Mouse (Mus musculus) intestine, embryonic 15.5 days (tissue): ENCODE data around the gene Tet2. TPM values are rescaled to one million over a fixed set of nuclear protein-coding genes. Genes with fewer than 3 reads are reported as not detected.

Source experiments
- ATAC-seq: fragments of 200-750 bp; cut with Nextera tagmentation; 2 replicates; pipeline ENCODE4 v1.8.0; 2017; ENCODE audit warnings: moderate TSS enrichment, moderate library complexity
- H3K27ac ChIP-seq: fragments of 300-500 bp; sonication (generic); 2 replicates; pipeline ENCODE4 v1.5.1; 2015; ENCODE audit warnings: mild to moderate bottlenecking, inconsistent platforms
- H3K27me3 ChIP-seq: fragments of 300-500 bp; sonication (generic); replicated peaks from 2 replicates; pipeline ENCODE4 v1.6.1; 2015; ENCODE audit warnings: inconsistent platforms
- H3K36me3 ChIP-seq: fragments of 300-500 bp; sonication (generic); 2 replicates; pipeline ENCODE4 v1.6.1; 2015; ENCODE audit warnings: inconsistent platforms
- H3K4me1 ChIP-seq: fragments of 300-500 bp; sonication (generic); replicated peaks from 2 replicates; pipeline ENCODE4 v1.6.1; 2015; ENCODE audit warnings: inconsistent platforms
- H3K4me2 ChIP-seq: fragments of 300-500 bp; sonication (generic); replicated peaks from 2 replicates; pipeline ENCODE4 v1.6.1; 2015; ENCODE audit warnings: mild to moderate bottlenecking, inconsistent platforms
- H3K4me3 ChIP-seq: fragments of 300-500 bp; sonication (generic); replicated peaks from 2 replicates; pipeline ENCODE4 v1.5.1; 2015; ENCODE audit warnings: inconsistent platforms
- H3K9ac ChIP-seq: fragments of 300-500 bp; sonication (generic); 2 replicates; pipeline ENCODE4 v1.6.1; 2015; ENCODE audit warnings: inconsistent platforms
- H3K9me3 ChIP-seq: fragments of 300-500 bp; sonication (generic); 2 replicates; pipeline ENCODE4 v1.6.1; 2016; ENCODE audit warnings: inconsistent platforms
- WGBS: fragments of 180-500 bp; shearing (Covaris S2); methylation state at CpG from one replicate; pipeline ENCODE4 v1.1.7; 2015; 5-methylcytosine and 5-hydroxymethylcytosine counted together
- polyA plus RNA-seq: library from polyadenylated mRNA; unstranded; fragments of >200 nt; fragmentation: Nextera tagmentation; extraction: Ambion mirVana; gene quantifications from 2 replicates; pipeline ENCODE4 v1.2.1, GENCODE M21; 2015

The Tet2 gene
- polyA plus RNA-seq, 1 experiment from 2014 or later, result 13.6 TPM

- Histone ChIP-seq H3K4me1 (peaks cover 5% of the 10 kb centered on the region), H3K9me3 (no peaks in the 10 kb centered on the region), H3K27ac (no peak overlapping the region), H3K9ac (no peak overlapping the region), H3K4me3 (no peak overlapping the region), H3K36me3 (no peaks in the 10 kb centered on the region), H3K4me2 (no peak overlapping the region), H3K27me3 (no peaks in the 10 kb centered on the region)
- no peak for ATAC-seq
- whole genome bisulfite sequencing, result 56% methylated on average over 3 of the region's 3 CpGs
Observed at GRCm38 (mm10) chr3:133530664-133531063, 14.3 kb downstream of the Tet2 start.

- ATAC-seq, result no peak
- Histone ChIP-seq H3K9ac (no peak overlapping the region), H3K27ac (no peak overlapping the region), H3K9me3 (no peaks in the 10 kb centered on the region), H3K4me2 (no peak overlapping the region), H3K36me3 (no peaks in the 10 kb centered on the region), H3K4me3 (no peak overlapping the region), H3K27me3 (no peaks in the 10 kb centered on the region), H3K4me1 (no peaks in the 10 kb centered on the region)
- WGBS, result 77% methylated on average over 4 of the region's 4 CpGs
Observed at GRCm38 (mm10) chr3:133526119-133526723, 18.7 kb downstream of the Tet2 start.

GRCm38 (mm10) chr3:133525578-133525977, 19.4 kb downstream of the Tet2 start:
- H3K4me2 ChIP-seq, result no peak overlapping the region
- no peak overlapping the region for H3K27ac ChIP-seq
- H3K36me3 ChIP-seq, result no peaks in the 10 kb centered on the region
- no peak for ATAC-seq
- no peaks in the 10 kb centered on the region for H3K9me3 ChIP-seq
- H3K4me3 ChIP-seq, result no peak overlapping the region
- no peaks in the 10 kb centered on the region for H3K4me1 ChIP-seq
- no peak overlapping the region for H3K9ac ChIP-seq
- H3K27me3 ChIP-seq, result no peaks in the 10 kb centered on the region
- WGBS, result 71% methylated on average over 1 of the region's 1 CpGs

GRCm38 (mm10) chr3:133524341-133525050, 20.4 kb downstream of the Tet2 start:
- no peak for ATAC-seq
- no peaks in the 10 kb centered on the region for H3K27me3 ChIP-seq
- 79% methylated on average over 4 of the region's 4 CpGs for WGBS
- H3K4me2 ChIP-seq, result no peak overlapping the region
- no peaks in the 10 kb centered on the region for H3K36me3 ChIP-seq
- H3K9me3 ChIP-seq, result no peaks in the 10 kb centered on the region
- no peak overlapping the region for H3K9ac ChIP-seq
- H3K4me3 ChIP-seq, result no peak overlapping the region
- H3K4me1 ChIP-seq, result no peaks in the 10 kb centered on the region
- no peak overlapping the region for H3K27ac ChIP-seq

- H3K36me3 ChIP-seq, result no peaks in the 10 kb centered on the region
- no peak overlapping the region for H3K4me3 ChIP-seq
- no peak overlapping the region for H3K9ac ChIP-seq
- no peak overlapping the region for H3K27ac ChIP-seq
- H3K9me3 ChIP-seq, result no peaks in the 10 kb centered on the region
- H3K4me1 ChIP-seq, result no peaks in the 10 kb centered on the region
- ATAC-seq, result no peak
- H3K4me2 ChIP-seq, result no peak overlapping the region
- WGBS, result 86% methylated on average over 6 of the region's 6 CpGs
- H3K27me3 ChIP-seq, result no peaks in the 10 kb centered on the region
Observed at GRCm38 (mm10) chr3:133523191-133523590, 21.7 kb downstream of the Tet2 start.

GRCm38 (mm10) chr3:133522289-133522688, 22.6 kb downstream of the Tet2 start:
- no peak overlapping the region for H3K4me2 ChIP-seq

GRCm38 (mm10) chr3:133518801-133519200, 26.1 kb downstream of the Tet2 start:
- 81% methylated on average over 3 of the region's 3 CpGs for WGBS
- Histone ChIP-seq H3K27ac (no peak overlapping the region), H3K27me3 (no peaks in the 10 kb centered on the region), H3K4me3 (no peak overlapping the region), H3K36me3 (0 out of 2 replicates have a peak, but pooled peaks cover 4% of the 10 kb centered on the region), H3K4me1 (no peaks in the 10 kb centered on the region), H3K9me3 (no peaks in the 10 kb centered on the region), H3K9ac (no peak overlapping the region), H3K4me2 (no peak overlapping the region)
- ATAC-seq, result no peak

More at GRCm38 (mm10) chr3:133522289-133522688, 22.6 kb downstream of the Tet2 start:
- Histone ChIP-seq H3K9ac (no peak overlapping the region), H3K9me3 (no peaks in the 10 kb centered on the region), H3K27ac (no peak overlapping the region), H3K4me1 (no peaks in the 10 kb centered on the region), H3K4me3 (no peak overlapping the region), H3K36me3 (no peaks in the 10 kb centered on the region), H3K27me3 (no peaks in the 10 kb centered on the region)
- WGBS, result 83% methylated on average over 7 of the region's 7 CpGs
- no peak for ATAC-seq

GRCm38 (mm10) chr3:133518116-133518515, 26.8 kb downstream of the Tet2 start:
- Histone ChIP-seq H3K36me3 (0 out of 2 replicates have a peak, but pooled peaks cover 7% of the 10 kb centered on the region), H3K27ac (no peak overlapping the region), H3K4me1 (no peaks in the 10 kb centered on the region), H3K4me2 (no peak overlapping the region), H3K4me3 (no peak overlapping the region), H3K27me3 (no peaks in the 10 kb centered on the region), H3K9me3 (no peaks in the 10 kb centered on the region), H3K9ac (no peak overlapping the region)
- 88% methylated on average over 6 of the region's 6 CpGs for WGBS
- no peak for ATAC-seq

- Histone ChIP-seq H3K9ac (no peak overlapping the region), H3K27me3 (no peaks in the 10 kb centered on the region), H3K4me3 (no peak overlapping the region), H3K9me3 (no peaks in the 10 kb centered on the region), H3K4me2 (no peak overlapping the region), H3K4me1 (no peaks in the 10 kb centered on the region), H3K27ac (no peak overlapping the region), H3K36me3 (0 out of 2 replicates have a peak, but pooled peaks cover 7% of the 10 kb centered on the region)
- 78% methylated on average over 6 of the region's 6 CpGs for WGBS
- 0 out of 2 replicates have a peak, but pooled peaks have one; percentile 24 for ATAC-seq
Observed at GRCm38 (mm10) chr3:133517406-133517805, 27.5 kb downstream of the Tet2 start.

GRCm38 (mm10) chr3:133516137-133516536, 28.8 kb downstream of the Tet2 start:
- H3K4me2 ChIP-seq, result no peak overlapping the region
- WGBS, result 75% methylated on average over 6 of the region's 6 CpGs
- H3K4me3 ChIP-seq, result no peak overlapping the region
- ATAC-seq, result no peak
- no peaks in the 10 kb centered on the region for H3K4me1 ChIP-seq
- H3K27ac ChIP-seq, result no peak overlapping the region
- no peaks in the 10 kb centered on the region for H3K27me3 ChIP-seq
- H3K9ac ChIP-seq, result no peak overlapping the region
- no peaks in the 10 kb centered on the region for H3K9me3 ChIP-seq
- H3K36me3 ChIP-seq, result 0 out of 2 replicates have a peak, but pooled peaks cover 7% of the 10 kb centered on the region

GRCm38 (mm10) chr3:133515204-133515969, 29.6 kb downstream of the Tet2 start:
- H3K4me1 ChIP-seq, result no peaks in the 10 kb centered on the region
- no peak overlapping the region for H3K4me2 ChIP-seq
- H3K9me3 ChIP-seq, result no peaks in the 10 kb centered on the region
- no peak for ATAC-seq
- H3K9ac ChIP-seq, result no peak overlapping the region
- H3K4me3 ChIP-seq, result no peak overlapping the region
- 0 out of 2 replicates have a peak, but pooled peaks cover 7% of the 10 kb centered on the region for H3K36me3 ChIP-seq
- WGBS, result 89% methylated on average over 8 of the region's 8 CpGs
- no peak overlapping the region for H3K27ac ChIP-seq
- no peaks in the 10 kb centered on the region for H3K27me3 ChIP-seq

GRCm38 (mm10) chr3:133514290-133514689, 30.6 kb downstream of the Tet2 start:
- Histone ChIP-seq H3K4me3 (no peak overlapping the region), H3K27me3 (no peaks in the 10 kb centered on the region), H3K4me1 (no peaks in the 10 kb centered on the region), H3K27ac (no peak overlapping the region), H3K36me3 (0 out of 2 replicates have a peak, but pooled peaks cover 7% of the 10 kb centered on the region), H3K9me3 (no peaks in the 10 kb centered on the region), H3K9ac (no peak overlapping the region), H3K4me2 (no peak overlapping the region)
- peak; percentile 30; the same call in 1 of the 2 replicates for ATAC-seq
- WGBS, result 91% methylated on average over 12 of the region's 12 CpGs
